Mouse (Mus musculus) brain, embryonic 18.5 days (tissue): ENCODE measurements around the gene Papln.

Source experiments
- DNase-seq: peaks from one replicate; pipeline ENCODE4 v3.0.0-alpha.2; 2012; ENCODE audit warnings: low read depth, low spot score

Gene Papln

GRCm38 (mm10) chr12:83830424-83830823, 67.0 kb downstream of the Papln start:
- no peak for DNase-seq

GRCm38 (mm10) chr12:83833979-83834378, 70.5 kb downstream of the Papln start:
- DNase-seq = no peak

GRCm38 (mm10) chr12:83841409-83842190, 78.2 kb downstream of the Papln start:
- no peak for DNase-seq
